Mouse (Mus musculus): ENCODE data around the gene Pola2.

DNA sequence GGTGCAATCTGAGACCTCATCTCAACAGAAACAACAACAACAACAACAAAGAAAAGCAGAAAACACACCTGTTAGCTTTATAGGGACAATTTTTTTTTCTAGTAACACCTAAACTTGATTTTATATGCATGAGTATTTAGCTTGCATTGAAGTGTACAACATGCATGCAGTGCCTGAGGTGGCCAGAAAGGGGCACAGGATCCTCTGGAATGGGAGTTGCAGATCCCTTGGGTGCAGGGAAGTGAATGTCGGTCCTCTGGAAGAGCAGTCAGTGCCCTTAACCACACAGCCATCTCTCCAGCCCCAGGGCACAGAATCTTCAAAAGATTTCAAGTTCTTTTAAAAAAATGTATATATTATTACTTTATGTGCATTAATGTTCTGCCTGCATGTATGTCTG lies 1.4 kb downstream of the Pola2 start:
- no peak for TF ChIP-seq CTCF (IDR thresholded peaks at IDR 0.05; ENCODE audit: control insufficient read depth, insufficient read depth, insufficient read length)
- no peak for TF ChIP-seq MYOD1 (IDR thresholded peaks at IDR 0.05; ENCODE audit: control insufficient read depth, insufficient read length, low read depth)
- no peak for TF ChIP-seq CEBPB (IDR thresholded peaks at IDR 0.05; ENCODE audit: low read depth)
- no peak for TF ChIP-seq USF1 (IDR thresholded peaks at IDR 0.05; ENCODE audit: low read depth)
